Mouse (Mus musculus) liver, embryonic 11.5 days (tissue): ENCODE data around the gene Prss21. TPM values are rescaled to one million over a fixed set of nuclear protein-coding genes. Genes with fewer than 3 reads are reported as not detected.
A peak's percentile ranks its signal among the peaks of the same experiment; 100 is the strongest.

ENCODE experiments used
- ATAC-seq: fragments of 200-750 bp; cut with Nextera tagmentation; replicated peaks from 2 replicates; pipeline ENCODE4 v1.8.0; 2017; ENCODE audit warnings: moderate number of reproducible peaks, mild to moderate bottlenecking, moderate TSS enrichment, moderate library complexity; ENCODE audit not compliant: low FRiP score
- DNase-seq: peaks from one replicate; pipeline ENCODE4 v3.0.0-alpha.2; 2017; ENCODE audit warnings: low spot score
- H3K27ac ChIP-seq: fragments of 300-500 bp; sonication (generic); 2 replicates; pipeline ENCODE4 v1.5.1; 2014; ENCODE audit warnings: mild to moderate bottlenecking, low read depth, low read length, control low read depth
- H3K27me3 ChIP-seq: fragments of 300-500 bp; sonication (generic); replicated peaks from 2 replicates; pipeline ENCODE4 v1.6.1; 2014; ENCODE audit warnings: low read length, mixed read lengths; ENCODE audit not compliant: control insufficient read depth, insufficient read depth
- H3K36me3 ChIP-seq: fragments of 300-500 bp; sonication (generic); 2 replicates; pipeline ENCODE4 v1.6.1; 2014; ENCODE audit warnings: mild to moderate bottlenecking, low read length, moderate library complexity, mixed read lengths; ENCODE audit not compliant: control insufficient read depth, insufficient read depth
- H3K4me1 ChIP-seq: fragments of 300-500 bp; sonication (generic); replicated peaks from 2 replicates; pipeline ENCODE4 v1.6.1; 2014; ENCODE audit warnings: low read length, mixed read lengths; ENCODE audit not compliant: control insufficient read depth, insufficient read depth
- H3K4me2 ChIP-seq: fragments of 300-500 bp; sonication (generic); 2 replicates; pipeline ENCODE4 v1.6.1; 2014; ENCODE audit warnings: mild to moderate bottlenecking, control low read depth, moderate library complexity
- H3K4me3 ChIP-seq: fragments of 300-500 bp; sonication (generic); 2 replicates; pipeline ENCODE4 v1.5.1; 2014; ENCODE audit warnings: low read depth, low read length, control low read depth
- H3K9ac ChIP-seq: fragments of 300-500 bp; sonication (generic); 2 replicates; pipeline ENCODE4 v1.6.1; 2014; ENCODE audit warnings: low read depth, low read length, control low read depth
- H3K9me3 ChIP-seq: fragments of 300-500 bp; sonication (generic); 2 replicates; pipeline ENCODE4 v1.6.1; 2016; ENCODE audit warnings: low read length, inconsistent platforms, mixed read lengths; ENCODE audit not compliant: control insufficient read depth
- WGBS: fragments of 180-500 bp; shearing (Covaris S2); extraction: QIAGEN DNeasy Blood & Tissue Kit; methylation state at CpG from one replicate; pipeline ENCODE4 v1.1.7; 2014; 5-methylcytosine and 5-hydroxymethylcytosine counted together
- polyA plus RNA-seq: library from polyadenylated mRNA; unstranded; fragments of >200 nt; fragmentation: Nextera tagmentation; extraction: Ambion mirVana; gene quantifications from 2 replicates; pipeline ENCODE4 v1.2.1, GENCODE M21; 2014

The Prss21 gene
- polyA plus RNA-seq, 1 experiment from 2014 or later: not detected

DNA sequence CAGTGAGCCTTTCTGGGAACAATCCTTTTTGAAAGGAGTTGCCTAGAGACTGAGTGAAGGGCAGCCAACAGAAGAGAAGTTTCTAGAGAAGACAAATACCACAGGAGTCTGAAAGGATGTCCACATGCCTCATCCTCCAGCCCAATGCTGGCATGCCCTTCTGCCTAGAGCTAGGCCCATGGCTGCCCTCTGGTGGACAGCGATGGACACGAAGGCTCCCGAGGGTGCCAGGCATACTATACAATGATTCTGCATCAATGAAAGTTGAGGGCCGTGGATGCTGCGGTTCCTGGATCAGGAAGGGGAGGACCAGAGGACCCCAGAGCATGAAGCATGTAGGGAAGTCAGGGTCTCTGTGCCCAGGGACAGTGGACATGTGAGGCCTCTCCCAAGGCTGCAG, 14.6 kb upstream of the Prss21 start:
- no peaks in the 10 kb centered on the region for H3K4me1 ChIP-seq
- H3K4me2 ChIP-seq: no peak overlapping the region
- WGBS: 37% methylated on average over 5 of the region's 5 CpGs
- peak; percentile 56; the same call in 1 of the 2 replicates for ATAC-seq
- H3K36me3 ChIP-seq: no peaks in the 10 kb centered on the region
- peak; percentile 40 for DNase-seq
- H3K27ac ChIP-seq: no peak overlapping the region
- no peaks in the 10 kb centered on the region for H3K9me3 ChIP-seq
- no peaks in the 10 kb centered on the region for H3K27me3 ChIP-seq
- H3K4me3 ChIP-seq: no peak overlapping the region
- no peak overlapping the region for H3K9ac ChIP-seq

DNA sequence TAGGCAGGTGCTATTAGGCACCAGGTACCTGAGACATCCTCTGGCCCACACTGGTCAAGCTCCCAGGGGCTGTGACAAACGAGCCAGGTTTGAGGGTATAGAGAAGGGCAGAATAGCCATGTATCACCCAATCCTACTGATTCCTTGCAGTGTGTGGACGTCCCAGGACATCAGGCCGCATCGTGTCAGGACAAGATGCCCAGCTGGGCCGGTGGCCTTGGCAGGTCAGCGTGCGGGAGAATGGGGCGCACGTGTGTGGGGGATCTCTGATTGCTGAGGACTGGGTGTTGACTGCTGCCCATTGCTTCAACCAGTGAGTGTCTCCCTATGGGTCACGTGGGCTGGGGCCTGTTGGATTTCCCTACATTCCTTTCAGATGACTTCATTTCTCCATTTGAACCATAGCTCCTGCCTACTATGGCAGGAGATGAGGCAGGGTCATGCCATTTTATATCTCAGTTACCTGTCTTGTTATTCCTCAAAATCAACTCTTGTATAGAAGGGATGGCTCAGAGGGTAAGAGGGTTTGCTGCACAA, 13.6 kb upstream of the Prss21 start:
- Histone ChIP-seq H3K4me3 (no peak overlapping the region), H3K36me3 (no peaks in the 10 kb centered on the region), H3K4me1 (no peaks in the 10 kb centered on the region), H3K9me3 (no peaks in the 10 kb centered on the region), H3K4me2 (no peak overlapping the region), H3K9ac (no peak overlapping the region), H3K27ac (no peak overlapping the region), H3K27me3 (no peaks in the 10 kb centered on the region)
- ATAC-seq (no peak), DNase-seq (no peak)
- WGBS: 78% methylated on average over 10 of the region's 10 CpGs

DNA sequence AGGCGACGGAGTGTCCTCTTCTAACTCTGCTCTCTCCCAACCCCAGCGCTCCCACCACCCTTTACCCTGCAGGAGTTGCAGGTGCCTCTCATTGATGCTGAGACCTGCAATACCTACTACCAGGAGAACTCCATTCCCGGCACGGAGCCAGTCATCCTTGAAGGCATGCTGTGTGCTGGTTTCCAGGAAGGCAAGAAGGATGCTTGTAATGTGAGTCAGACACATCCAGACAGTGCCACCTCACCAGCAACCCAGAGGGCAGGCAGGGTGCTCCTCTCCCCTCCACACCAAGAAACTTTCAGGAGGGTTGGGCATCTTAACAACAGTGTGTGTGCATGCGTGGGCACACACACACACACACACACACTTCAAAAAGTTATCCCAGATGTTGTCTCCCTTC, 10.7 kb upstream of the Prss21 start:
- ATAC-seq: no peak
- no peaks in the 10 kb centered on the region for H3K9me3 ChIP-seq
- no peak overlapping the region for H3K27ac ChIP-seq
- no peak for DNase-seq
- WGBS: 82% methylated on average over 6 of the region's 6 CpGs
- H3K4me3 ChIP-seq: no peak overlapping the region
- H3K4me2 ChIP-seq: no peak overlapping the region
- no peaks in the 10 kb centered on the region; the same call in 1 of the 2 replicates for H3K27me3 ChIP-seq
- H3K9ac ChIP-seq: no peak overlapping the region
- no peaks in the 10 kb centered on the region for H3K36me3 ChIP-seq
- no peaks in the 10 kb centered on the region for H3K4me1 ChIP-seq

DNA sequence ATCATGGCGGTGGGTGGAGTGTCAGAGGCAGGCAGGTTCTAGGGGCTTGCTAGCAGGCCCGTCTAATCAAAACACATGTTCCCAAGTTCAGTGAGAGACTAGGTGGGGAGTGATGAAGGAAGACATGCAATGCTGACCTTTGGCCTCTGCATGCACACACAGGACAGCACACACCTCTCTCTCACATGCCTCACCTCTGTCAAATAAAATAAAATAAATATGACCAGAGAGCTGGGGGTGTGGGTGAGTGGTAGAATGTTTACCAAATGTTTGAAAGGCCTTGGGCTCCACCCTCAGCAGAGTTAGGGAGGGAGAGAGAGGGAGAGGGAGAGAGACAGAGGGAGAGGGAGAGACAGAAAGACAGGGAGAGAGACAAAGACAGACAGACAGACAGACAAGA, 9.9 kb upstream of the Prss21 start:
- ATAC-seq: no peak
- no peak overlapping the region for H3K9ac ChIP-seq
- no peak for DNase-seq
- 70% methylated on average over 2 of the region's 2 CpGs for WGBS
- H3K9me3 ChIP-seq: no peaks in the 10 kb centered on the region
- no peak overlapping the region for H3K4me3 ChIP-seq
- no peaks in the 10 kb centered on the region; the same call in 1 of the 2 replicates for H3K27me3 ChIP-seq
- H3K4me2 ChIP-seq: no peak overlapping the region
- no peak overlapping the region for H3K27ac ChIP-seq
- H3K36me3 ChIP-seq: no peaks in the 10 kb centered on the region
- H3K4me1 ChIP-seq: no peaks in the 10 kb centered on the region

DNA sequence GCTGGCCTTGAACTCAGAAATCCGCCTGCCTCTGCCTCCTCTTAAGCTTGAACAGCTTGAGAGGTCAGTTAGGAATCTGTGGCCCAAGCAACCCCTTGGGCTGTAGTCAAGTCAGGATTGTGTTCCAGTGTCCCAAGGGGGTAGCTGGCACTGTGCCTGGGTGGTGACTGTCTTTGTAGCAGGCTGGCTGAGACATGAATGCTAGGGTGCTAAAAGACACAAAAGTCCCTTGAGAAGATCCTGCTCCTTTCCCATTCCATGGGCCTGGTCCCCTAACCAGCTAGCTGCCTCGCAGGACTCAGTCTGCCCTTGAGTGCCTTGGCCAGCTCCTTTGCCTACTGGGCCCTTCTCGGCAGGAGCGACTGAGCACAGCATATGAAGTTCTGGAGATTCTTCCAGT, 4.9 kb upstream of the Prss21 start:
- H3K27ac ChIP-seq: no peak overlapping the region
- H3K9me3 ChIP-seq: no peaks in the 10 kb centered on the region
- no peak overlapping the region for H3K4me2 ChIP-seq
- 65% methylated on average over 4 of the region's 4 CpGs for WGBS
- no peaks in the 10 kb centered on the region; the same call in 1 of the 2 replicates for H3K27me3 ChIP-seq
- DNase-seq (no peak), ATAC-seq (no peak)
- H3K4me1 ChIP-seq: no peaks in the 10 kb centered on the region
- H3K36me3 ChIP-seq: no peaks in the 10 kb centered on the region
- no peak overlapping the region for H3K4me3 ChIP-seq
- no peak overlapping the region for H3K9ac ChIP-seq

DNA sequence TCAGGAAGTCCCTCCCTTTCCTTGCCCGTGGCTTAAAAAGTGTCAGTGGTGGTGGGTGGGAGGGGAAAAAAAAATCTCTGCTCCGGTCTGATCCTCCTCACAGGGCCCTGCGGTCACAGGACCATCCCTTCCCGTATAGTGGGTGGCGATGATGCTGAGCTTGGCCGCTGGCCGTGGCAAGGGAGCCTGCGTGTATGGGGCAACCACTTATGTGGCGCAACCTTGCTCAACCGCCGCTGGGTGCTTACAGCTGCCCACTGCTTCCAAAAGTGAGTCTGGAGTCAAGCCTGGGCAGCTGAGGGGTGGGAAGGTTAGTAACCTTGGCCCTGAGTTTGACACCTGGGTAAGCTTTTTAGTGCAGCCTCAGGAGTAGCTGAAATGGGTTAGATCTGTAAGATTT, 657 bp downstream of the Prss21 start:
- no peak overlapping the region for H3K4me2 ChIP-seq
- no peak overlapping the region for H3K9ac ChIP-seq
- no peaks in the 10 kb centered on the region for H3K9me3 ChIP-seq
- ATAC-seq (no peak), DNase-seq (no peak)
- H3K4me3 ChIP-seq: no peak overlapping the region
- no peaks in the 10 kb centered on the region for H3K27me3 ChIP-seq
- 78% methylated on average over 11 of the region's 11 CpGs for WGBS
- no peaks in the 10 kb centered on the region for H3K36me3 ChIP-seq
- H3K27ac ChIP-seq: no peak overlapping the region
- no peaks in the 10 kb centered on the region for H3K4me1 ChIP-seq

DNA sequence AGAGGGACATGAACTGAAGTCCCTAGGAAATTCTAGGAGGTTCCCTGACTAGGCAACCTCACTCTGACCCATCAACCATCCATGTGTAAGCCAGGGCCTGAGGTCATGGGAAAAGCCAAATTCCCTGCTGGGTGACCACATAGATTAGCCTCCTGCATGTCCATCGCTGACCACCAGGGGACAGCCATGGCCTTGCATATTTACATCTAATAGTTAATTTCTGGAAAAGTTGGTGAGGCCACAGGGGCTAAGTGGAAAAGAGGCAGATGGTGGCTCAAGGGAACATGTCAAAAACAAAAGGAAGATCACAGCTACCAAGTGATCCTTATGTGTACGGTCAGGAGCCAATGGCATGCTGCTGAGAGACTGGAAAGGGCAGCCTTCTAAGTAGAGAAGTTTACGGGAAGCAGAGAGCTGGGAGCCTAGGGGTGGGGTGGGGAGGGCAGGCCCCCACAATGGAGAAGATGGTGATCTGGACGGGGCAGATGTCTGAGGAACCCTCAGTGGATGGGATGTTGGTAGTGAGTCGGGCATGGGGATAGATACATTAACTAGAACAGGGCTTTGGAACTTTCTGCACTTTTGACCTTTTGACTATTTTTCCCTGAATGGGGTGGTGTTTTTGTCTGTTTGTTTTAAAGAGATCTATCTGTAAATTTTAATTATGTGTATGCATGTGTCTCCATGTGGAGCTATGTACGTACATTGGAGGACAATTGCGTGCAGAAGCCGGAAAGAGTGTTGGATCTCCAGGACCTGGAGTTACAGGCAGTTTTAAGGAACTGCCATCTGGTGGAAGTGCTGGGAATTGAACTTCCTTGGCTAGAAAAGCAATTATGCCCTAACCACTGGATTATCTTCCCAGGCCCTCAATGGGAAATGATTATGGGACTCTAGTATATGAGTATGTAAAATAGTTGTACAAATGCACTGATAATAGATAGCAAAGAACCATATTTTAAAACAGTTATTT, 6.3 kb downstream of the Prss21 start:
- H3K9ac ChIP-seq: no peak overlapping the region
- no peaks in the 10 kb centered on the region for H3K27me3 ChIP-seq
- no peaks in the 10 kb centered on the region for H3K9me3 ChIP-seq
- no peak overlapping the region for H3K27ac ChIP-seq
- DNase-seq: no peak
- ATAC-seq: no peak
- H3K4me3 ChIP-seq: no peak overlapping the region
- WGBS: 43% methylated on average over 8 of the region's 8 CpGs
- no peaks in the 10 kb centered on the region for H3K4me1 ChIP-seq
- no peak overlapping the region for H3K4me2 ChIP-seq
- H3K36me3 ChIP-seq: no peaks in the 10 kb centered on the region

DNA sequence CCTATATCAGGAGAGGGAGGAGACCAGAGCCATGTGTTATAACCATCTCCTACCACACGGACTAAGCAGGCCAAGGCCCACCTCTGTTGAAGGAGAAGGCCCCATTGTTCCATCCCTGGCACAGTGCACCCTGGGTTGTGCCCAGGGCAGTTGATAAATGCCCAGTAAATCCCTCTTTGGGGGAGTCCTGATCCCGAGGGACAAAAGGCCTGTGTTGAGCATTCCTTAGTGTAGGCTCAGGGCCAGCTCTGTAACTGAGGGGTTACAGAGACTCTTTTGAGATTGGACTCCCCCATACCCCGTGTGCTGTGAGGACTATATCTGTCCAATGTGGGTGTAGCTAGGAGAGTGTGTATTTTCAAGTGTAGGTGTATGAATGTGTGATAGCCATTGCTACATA, 8.9 kb downstream of the Prss21 start:
- ATAC-seq: no peak
- Histone ChIP-seq H3K27ac (no peak overlapping the region), H3K4me3 (no peak overlapping the region), H3K9me3 (no peaks in the 10 kb centered on the region), H3K36me3 (no peaks in the 10 kb centered on the region), H3K27me3 (no peaks in the 10 kb centered on the region), H3K4me2 (no peak overlapping the region), H3K9ac (no peak overlapping the region), H3K4me1 (no peaks in the 10 kb centered on the region)
- no peak for DNase-seq
- 57% methylated on average over 3 of the region's 3 CpGs for WGBS

DNA sequence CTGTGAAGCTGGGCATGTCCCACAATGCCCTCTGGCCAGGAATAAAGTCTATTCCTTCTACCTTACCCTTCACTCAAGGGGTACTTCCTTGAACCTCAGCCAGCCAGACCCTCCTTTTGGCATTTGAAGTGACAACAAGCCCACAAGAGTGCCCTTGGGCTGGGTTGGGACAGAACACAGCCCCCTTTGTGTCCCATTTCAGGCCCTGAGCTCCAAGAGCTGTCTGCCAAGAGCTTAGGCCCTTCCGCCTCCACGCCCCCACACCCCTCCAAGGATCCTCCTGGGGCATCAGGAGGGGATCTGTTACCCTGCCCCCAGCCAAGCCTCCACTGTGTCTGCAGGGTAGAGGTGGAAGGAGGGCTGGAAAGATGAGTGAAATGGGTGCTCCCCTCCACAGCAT, 9.3 kb downstream of the Prss21 start:
- H3K4me1 ChIP-seq: no peaks in the 10 kb centered on the region
- H3K9ac ChIP-seq: no peak overlapping the region
- no peak overlapping the region for H3K4me2 ChIP-seq
- no peak overlapping the region for H3K4me3 ChIP-seq
- H3K9me3 ChIP-seq: no peaks in the 10 kb centered on the region
- no peak overlapping the region for H3K27ac ChIP-seq
- no peak for DNase-seq
- H3K36me3 ChIP-seq: no peaks in the 10 kb centered on the region
- 81% methylated on average over 2 of the region's 2 CpGs for WGBS
- no peak for ATAC-seq
- H3K27me3 ChIP-seq: no peaks in the 10 kb centered on the region
